Mouse (Mus musculus): ENCODE measurements around the gene Zcchc13.
"Not testable (repeated sequence)": the region's sequence is repeated elsewhere in the genome, so short reads cannot be mapped to it uniquely, and the experiment has no call there.

The Zcchc13 gene

DNA sequence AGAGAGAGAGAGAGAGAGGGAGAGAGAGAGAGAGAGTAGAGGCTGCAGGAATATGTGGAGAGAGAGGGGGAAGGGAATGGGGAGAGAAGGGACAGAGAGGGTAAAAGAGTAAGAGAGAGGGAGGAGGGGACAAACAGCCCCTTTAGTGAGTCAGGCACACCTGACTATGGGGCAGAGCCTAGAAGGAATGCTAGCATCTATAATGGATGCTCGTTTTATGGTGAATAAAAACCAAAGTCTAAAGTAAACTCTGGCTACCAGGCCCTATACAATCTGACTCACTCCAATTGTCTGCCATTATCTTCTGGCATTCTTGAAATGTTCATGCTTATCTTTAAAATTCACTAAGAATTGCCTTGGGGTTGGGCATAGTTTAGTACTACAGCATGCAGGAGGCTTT is 21.7 kb downstream of the Zcchc13 start:
- no peak for DNase-seq

GRCm38 (mm10) chrX:103653021-103653420 is 22.6 kb downstream of the Zcchc13 start:
- DNase-seq, result peak; percentile 86 to 93

- DNase-seq, result no peak
Observed at GRCm38 (mm10) chrX:103658985-103659384, 28.6 kb downstream of the Zcchc13 start.

DNA sequence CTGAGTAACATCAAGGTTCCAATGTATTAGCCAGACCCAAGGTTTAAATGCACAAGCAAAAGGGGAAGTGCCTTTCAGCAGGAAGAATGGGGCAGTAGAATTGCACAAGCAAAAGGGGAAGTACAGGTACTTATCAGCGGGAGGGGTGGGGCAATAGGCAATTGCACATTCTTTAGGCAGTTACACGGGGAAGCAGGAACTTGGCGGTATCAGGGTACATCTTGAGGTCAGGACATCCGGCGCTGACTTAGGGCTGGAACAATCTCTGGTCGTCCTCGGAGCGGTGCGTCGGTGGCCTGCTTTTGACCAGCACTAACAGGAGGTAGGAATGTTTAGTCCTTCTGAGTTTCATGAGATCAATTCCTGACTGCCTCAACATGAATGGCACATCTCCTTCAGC is 34.1 kb downstream of the Zcchc13 start:
- DNase-seq, result not testable (repeated sequence)

DNA sequence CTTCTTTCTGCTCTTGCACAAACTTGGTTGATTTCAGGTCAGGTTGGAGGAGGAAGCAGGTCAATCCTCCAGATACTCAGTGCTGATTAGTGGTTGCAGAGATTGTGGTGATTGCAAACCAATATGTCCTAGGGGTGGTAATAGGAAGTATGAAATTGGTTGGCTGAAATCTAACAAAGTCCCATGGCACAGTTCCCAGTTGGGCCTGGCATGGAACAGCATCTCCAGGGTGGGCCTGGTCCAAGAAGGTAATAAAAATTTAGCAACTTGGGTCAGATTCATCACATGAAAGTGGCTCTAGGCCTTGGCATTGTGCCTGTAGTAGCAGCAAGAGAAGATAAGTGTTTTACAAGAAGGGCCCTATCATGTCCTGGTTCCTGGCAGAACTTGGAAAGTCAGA is 39.9 kb downstream of the Zcchc13 start:
- no peak for DNase-seq

DNA sequence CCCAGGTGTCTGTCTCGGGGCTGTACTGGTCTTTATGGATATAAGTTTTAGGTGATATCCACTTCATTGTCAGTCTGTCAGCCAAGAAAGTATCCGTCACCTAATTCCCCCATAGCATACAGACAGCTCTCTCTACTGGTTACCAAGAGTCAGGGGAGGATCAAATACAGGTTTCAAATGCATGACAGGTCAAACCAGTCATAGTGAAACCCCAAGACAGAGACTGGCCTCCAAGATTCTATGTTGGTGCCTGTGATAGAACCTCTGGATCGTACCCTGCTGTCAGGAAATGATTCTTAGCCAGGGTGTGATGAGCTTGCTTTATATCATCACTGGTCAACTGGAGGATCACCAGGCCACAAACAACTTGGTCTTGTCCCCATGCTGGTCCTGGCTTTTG is 43.4 kb downstream of the Zcchc13 start:
- DNase-seq, result no peak

GRCm38 (mm10) chrX:103674674-103675073 is 44.3 kb downstream of the Zcchc13 start:
- peak in 1 of 2 experiments; percentile 14 for DNase-seq
